In the genomic region with DNA sequence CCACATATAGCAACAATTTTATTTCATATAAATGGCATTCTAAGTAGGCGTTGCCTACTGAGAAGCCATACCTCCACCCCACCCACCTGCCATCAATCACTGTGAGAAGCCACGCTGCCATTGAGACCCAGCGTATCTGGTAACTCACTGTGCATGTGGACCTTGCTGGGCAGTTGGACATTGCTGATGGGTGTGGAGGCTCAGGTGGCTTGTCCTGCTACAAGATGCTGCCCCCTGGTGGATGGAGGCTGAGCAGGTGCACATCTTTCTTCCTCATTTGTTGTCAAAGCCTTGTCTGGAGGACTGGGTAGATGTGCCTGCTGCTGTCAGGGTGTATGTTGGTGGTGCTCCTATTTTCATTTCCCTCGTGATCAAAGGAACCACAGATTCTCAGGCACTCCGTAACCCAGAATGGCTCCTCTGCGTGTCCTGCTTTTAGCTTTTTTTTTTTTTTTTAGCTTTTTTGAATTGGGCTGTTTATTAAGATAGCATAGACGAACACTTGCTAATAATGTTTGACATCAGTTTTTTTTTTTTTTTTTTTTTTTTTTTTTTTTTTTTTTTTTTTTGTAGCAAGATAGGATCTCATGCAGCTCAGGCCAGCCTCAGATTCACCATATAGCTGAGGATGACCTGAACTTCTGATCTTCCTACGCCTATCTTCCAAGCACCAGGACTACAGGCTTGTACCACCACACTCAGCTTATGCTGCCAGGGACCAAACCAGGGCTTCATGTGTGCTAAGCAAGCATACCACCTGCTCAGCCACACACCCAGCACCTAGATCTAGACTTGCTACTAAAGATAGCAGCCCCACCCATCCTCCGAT, we compare ENCODE assay signal across 8 mouse cellular contexts. TPM values are rescaled to one million over a fixed set of nuclear protein-coding genes. Genes with fewer than 3 reads are reported as not detected.
A peak's percentile ranks its signal among the peaks of the same experiment; 100 is the strongest.
DNase-seq lines count a peak whose midpoint lies in the region; ATAC-seq and TF ChIP-seq lines count a peak whose summit lies in the region.

No protein-coding gene starts in this region.

- H3K27ac ChIP-seq in hindbrain, embryonic 14.5 days: no peak overlapping the region
- H3K27ac ChIP-seq in hindbrain, embryonic 13.5 days: no peak overlapping the region
- no peak overlapping the region for H3K27ac ChIP-seq in embryonic facial prominence, embryonic 14.5 days (replicated peaks; ENCODE audit: low read depth, low read length)
- H3K27ac ChIP-seq in kidney, postnatal 0 days: no peak overlapping the region
- no peak overlapping the region for H3K27ac ChIP-seq in liver, embryonic 11.5 days (ENCODE audit: low read depth, low read length)

- DNase-seq in hindbrain, embryonic 14.5 days (ENCODE audit: low spot score): peak; percentile 32
- DNase-seq in adrenal gland, postnatal 25 days: peak; percentile 86
- DNase-seq in embryonic facial prominence, embryonic 14.5 days (ENCODE audit: low spot score): peak; percentile 41
- DNase-seq in kidney, postnatal 0 days (ENCODE audit: low spot score): peak; percentile 73
- peak; percentile 67 for DNase-seq in liver, embryonic 11.5 days (ENCODE audit: low spot score)
- peak; percentile 43 for DNase-seq in ovary, adult 18-20 months (ENCODE audit: low spot score)
- DNase-seq in thymus, postnatal 0 days (ENCODE audit: low spot score): peak; percentile 68

- no peaks in the 10 kb centered on the region for H3K27me3 ChIP-seq in hindbrain, embryonic 14.5 days (ENCODE audit: control insufficient read depth, insufficient read depth, low read length)
- no peaks in the 10 kb centered on the region for H3K27me3 ChIP-seq in hindbrain, embryonic 13.5 days
- H3K27me3 ChIP-seq in embryonic facial prominence, embryonic 14.5 days (replicated peaks; ENCODE audit: control insufficient read depth, insufficient read depth, low read length): no peaks in the 10 kb centered on the region
- no peaks in the 10 kb centered on the region for H3K27me3 ChIP-seq in kidney, postnatal 0 days (ENCODE audit: insufficient read depth, low read length)
- peaks cover 2% of the 10 kb centered on the region; the same call in 1 of the 2 replicates for H3K27me3 ChIP-seq in liver, embryonic 11.5 days (replicated peaks; ENCODE audit: control insufficient read depth, insufficient read depth, low read length)

- no peak overlapping the region for H3K9ac ChIP-seq in hindbrain, embryonic 14.5 days
- no peak overlapping the region for H3K9ac ChIP-seq in hindbrain, embryonic 13.5 days
- H3K9ac ChIP-seq in embryonic facial prominence, embryonic 14.5 days (ENCODE audit: low read depth, low read length): no peak overlapping the region
- no peak overlapping the region for H3K9ac ChIP-seq in kidney, postnatal 0 days (ENCODE audit: low read depth, low read length)
- H3K9ac ChIP-seq in liver, embryonic 11.5 days (ENCODE audit: low read depth, low read length): no peak overlapping the region

- 72% methylated on average over 9 of the region's 9 CpGs for WGBS in hindbrain, embryonic 14.5 days
- 67% methylated on average over 9 of the region's 9 CpGs for WGBS in hindbrain, embryonic 13.5 days
- WGBS in embryonic facial prominence, embryonic 14.5 days: 66% methylated on average over 9 of the region's 9 CpGs
- WGBS in kidney, postnatal 0 days: 58% methylated on average over 9 of the region's 9 CpGs
- 61% methylated on average over 9 of the region's 9 CpGs for WGBS in liver, embryonic 11.5 days

- H3K36me3 ChIP-seq in hindbrain, embryonic 14.5 days (replicated peaks; ENCODE audit: control insufficient read depth, insufficient read depth): peaks cover 32% of the 10 kb centered on the region
- H3K36me3 ChIP-seq in hindbrain, embryonic 13.5 days: peaks cover 44% of the 10 kb centered on the region
- peaks cover 28% of the 10 kb centered on the region for H3K36me3 ChIP-seq in embryonic facial prominence, embryonic 14.5 days (ENCODE audit: control insufficient read depth, insufficient read depth, low read length)
- peaks cover 24% of the 10 kb centered on the region for H3K36me3 ChIP-seq in kidney, postnatal 0 days (ENCODE audit: insufficient read depth, low read length)
- peaks cover 16% of the 10 kb centered on the region; the same call in 1 of the 2 replicates for H3K36me3 ChIP-seq in liver, embryonic 11.5 days (ENCODE audit: control insufficient read depth, insufficient read depth, low read length)

- TF ChIP-seq CTCF in kidney, postnatal 0 days (IDR thresholded peaks at IDR 0.05; ENCODE audit: low read depth): peak; percentile 79

- H3K4me1 ChIP-seq in hindbrain, embryonic 14.5 days (replicated peaks; ENCODE audit: control insufficient read depth, insufficient read depth, low read length): no peaks in the 10 kb centered on the region
- H3K4me1 ChIP-seq in hindbrain, embryonic 13.5 days (replicated peaks): no peaks in the 10 kb centered on the region
- no peaks in the 10 kb centered on the region for H3K4me1 ChIP-seq in embryonic facial prominence, embryonic 14.5 days (ENCODE audit: control insufficient read depth, insufficient read depth, low read length)
- no peaks in the 10 kb centered on the region for H3K4me1 ChIP-seq in kidney, postnatal 0 days (replicated peaks; ENCODE audit: insufficient read depth, low read length)
- no peaks in the 10 kb centered on the region for H3K4me1 ChIP-seq in liver, embryonic 11.5 days (replicated peaks; ENCODE audit: control insufficient read depth, insufficient read depth, low read length)

- no peak for ATAC-seq in hindbrain, embryonic 14.5 days (ENCODE audit: low FRiP score)
- ATAC-seq in hindbrain, embryonic 13.5 days (ENCODE audit: low FRiP score): no peak
- peak; percentile 44; the same call in 1 of the 2 replicates for ATAC-seq in embryonic facial prominence, embryonic 14.5 days (ENCODE audit: low read depth)
- 0 out of 2 replicates have a peak, but pooled peaks have one; percentile 19 for ATAC-seq in kidney, postnatal 0 days (replicated peaks; ENCODE audit: low FRiP score, low read depth)
- ATAC-seq in liver, embryonic 11.5 days (replicated peaks; ENCODE audit: low FRiP score): peak; percentile 31; the same call in 1 of the 2 replicates

- H3K4me2 ChIP-seq in hindbrain, embryonic 14.5 days (replicated peaks): no peak overlapping the region
- no peak overlapping the region for H3K4me2 ChIP-seq in hindbrain, embryonic 13.5 days
- H3K4me2 ChIP-seq in embryonic facial prominence, embryonic 14.5 days (ENCODE audit: low read depth, low read length): no peak overlapping the region
- no peak overlapping the region for H3K4me2 ChIP-seq in kidney, postnatal 0 days (ENCODE audit: low read length)
- no peak overlapping the region for H3K4me2 ChIP-seq in liver, embryonic 11.5 days

- H3K4me3 ChIP-seq in hindbrain, embryonic 14.5 days (replicated peaks; ENCODE audit: low read length): no peak overlapping the region
- no peak overlapping the region for H3K4me3 ChIP-seq in hindbrain, embryonic 13.5 days
- no peak overlapping the region for H3K4me3 ChIP-seq in embryonic facial prominence, embryonic 14.5 days (ENCODE audit: low read depth, low read length)
- no peak overlapping the region for H3K4me3 ChIP-seq in kidney, postnatal 0 days (replicated peaks; ENCODE audit: low read depth, low read length)
- no peak overlapping the region for H3K4me3 ChIP-seq in liver, embryonic 11.5 days (ENCODE audit: low read depth, low read length)

- no peaks in the 10 kb centered on the region for H3K9me3 ChIP-seq in hindbrain, embryonic 14.5 days (ENCODE audit: control insufficient read depth, low read length)
- no peaks in the 10 kb centered on the region for H3K9me3 ChIP-seq in hindbrain, embryonic 13.5 days
- H3K9me3 ChIP-seq in embryonic facial prominence, embryonic 14.5 days (ENCODE audit: control insufficient read depth, low read length): no peaks in the 10 kb centered on the region
- H3K9me3 ChIP-seq in kidney, postnatal 0 days (replicated peaks; ENCODE audit: low read length): no peaks in the 10 kb centered on the region
- H3K9me3 ChIP-seq in liver, embryonic 11.5 days (ENCODE audit: control insufficient read depth, low read length): no peaks in the 10 kb centered on the region

RNA-seq across cellular contexts. Expression of gene Lrpap1, which starts 16.6 kb away (rescaled TPM):
- polyA plus RNA-seq in hindbrain, embryonic 14.5 days (2014; fragmentation: Nextera tagmentation; extraction: Ambion mirVana): 150 and 160 TPM in 2 replicates
- 120 and 126 TPM in 2 replicates for polyA plus RNA-seq in hindbrain, embryonic 13.5 days (2015; fragmentation: Nextera tagmentation; extraction: Ambion mirVana)
- total RNA-seq in adrenal gland, postnatal 25 days (2021): 105 and 120 TPM in 2 replicates
- polyA plus RNA-seq in embryonic facial prominence, embryonic 14.5 days (2014; fragmentation: Nextera tagmentation; extraction: Ambion mirVana): 158 and 170 TPM in 2 replicates
- 265 and 288 TPM in 2 replicates for polyA plus RNA-seq in kidney, postnatal 0 days (2015; fragmentation: Nextera tagmentation; extraction: Ambion mirVana)
- 97.9 and 103 TPM in 2 replicates for polyA plus RNA-seq in liver, embryonic 11.5 days (2014; fragmentation: Nextera tagmentation; extraction: Ambion mirVana)
- polyA plus RNA-seq in thymus, postnatal 0 days (2015; fragmentation: Nextera tagmentation; extraction: Ambion mirVana): 76.2 and 89.0 TPM in 2 replicates

RNA-seq across cellular contexts. Expression of gene Dok7, which starts 32.4 kb away (rescaled TPM):
- 5.5 and 7.1 TPM in 2 replicates for polyA plus RNA-seq in hindbrain, embryonic 14.5 days (2014; fragmentation: Nextera tagmentation; extraction: Ambion mirVana)
- polyA plus RNA-seq in hindbrain, embryonic 13.5 days (2015; fragmentation: Nextera tagmentation; extraction: Ambion mirVana): 3.9 and 4.9 TPM in 2 replicates
- total RNA-seq in adrenal gland, postnatal 25 days (2021): 8.7 and 17.1 TPM in 2 replicates
- 8.9 and 9.9 TPM in 2 replicates for polyA plus RNA-seq in embryonic facial prominence, embryonic 14.5 days (2014; fragmentation: Nextera tagmentation; extraction: Ambion mirVana)
- 0.89 and 1.3 TPM in 2 replicates for polyA plus RNA-seq in kidney, postnatal 0 days (2015; fragmentation: Nextera tagmentation; extraction: Ambion mirVana)
- polyA plus RNA-seq in liver, embryonic 11.5 days (2014; fragmentation: Nextera tagmentation; extraction: Ambion mirVana): 0.08 and 0.29 TPM in 2 replicates
- polyA plus RNA-seq in thymus, postnatal 0 days (2015; fragmentation: Nextera tagmentation; extraction: Ambion mirVana): 0.12 and 0.22 TPM in 2 replicates

RNA-seq across cellular contexts. Expression of gene Hgfac, which starts 47.7 kb away (rescaled TPM):
- 0.48 and 0.72 TPM in 2 replicates for polyA plus RNA-seq in hindbrain, embryonic 14.5 days (2014; fragmentation: Nextera tagmentation; extraction: Ambion mirVana)
- polyA plus RNA-seq in hindbrain, embryonic 13.5 days (2015; fragmentation: Nextera tagmentation; extraction: Ambion mirVana): 0.47 TPM in 2 replicates
- total RNA-seq in adrenal gland, postnatal 25 days (2021): 3.4 and 8.4 TPM in 2 replicates
- polyA plus RNA-seq in embryonic facial prominence, embryonic 14.5 days (2014; fragmentation: Nextera tagmentation; extraction: Ambion mirVana): 0.17 and 0.49 TPM in 2 replicates
- polyA plus RNA-seq in kidney, postnatal 0 days (2015; fragmentation: Nextera tagmentation; extraction: Ambion mirVana): 4.1 and 5.2 TPM in 2 replicates
- 33.7 and 38.0 TPM in 2 replicates for polyA plus RNA-seq in liver, embryonic 11.5 days (2014; fragmentation: Nextera tagmentation; extraction: Ambion mirVana)
- 1.1 and 1.7 TPM in 2 replicates for polyA plus RNA-seq in thymus, postnatal 0 days (2015; fragmentation: Nextera tagmentation; extraction: Ambion mirVana)

Comparison
In these comparisons a context has a peak if more than half of its experiments do, and no peak if none do; other contexts are left out.
1. ATAC-seq: peak in embryonic facial prominence, embryonic 14.5 days (single experiment), kidney, postnatal 0 days (single experiment) and liver, embryonic 11.5 days (single experiment); none in hindbrain, embryonic 14.5 days (single experiment) and hindbrain, embryonic 13.5 days (single experiment).
2. DNase-seq: peak in every context shown above with its lines; median percentile 86 in adrenal gland, postnatal 25 days; 73 in kidney, postnatal 0 days; 68 in thymus, postnatal 0 days; 67 in liver, embryonic 11.5 days; 43 in ovary, adult 18-20 months; 41 in embryonic facial prominence, embryonic 14.5 days; 32 in hindbrain, embryonic 14.5 days.